Mouse (Mus musculus): ENCODE data around the gene H2-Q7. TPM values are rescaled to one million over a fixed set of nuclear protein-coding genes. Genes with fewer than 3 reads are reported as not detected.
"Not testable (repeated sequence)": the region's sequence is repeated elsewhere in the genome, so short reads cannot be mapped to it uniquely, and the experiment has no call there.

The H2-Q7 gene
- polyA plus RNA-seq (2012; rRNA removed): 1.8 and 2.3 TPM in 2 replicates

DNA sequence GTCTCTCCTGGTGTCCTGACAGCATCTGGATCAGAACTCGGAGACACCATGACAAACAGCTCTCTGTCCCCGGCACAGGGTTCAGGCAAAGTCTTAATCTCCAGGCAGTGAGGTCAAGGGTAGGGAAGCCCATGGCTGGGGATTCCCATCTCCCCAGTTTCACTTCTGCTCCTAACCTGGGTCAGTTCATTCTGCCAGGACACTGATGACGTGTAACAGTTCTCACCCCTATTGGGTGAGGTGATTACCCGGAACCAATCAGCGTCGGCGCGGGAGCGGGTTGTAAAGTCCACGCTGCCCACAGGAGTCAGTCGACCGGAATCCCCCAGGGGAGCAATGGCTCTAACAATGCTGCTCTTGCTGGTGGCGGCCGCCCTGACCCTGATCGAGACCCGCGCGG is at the start of gene H2-Q7:
TSS of gene H2-Q7 (plus strand) at position 271 of the 400 bp plus-strand sequence.
- peak; percentile 24 to 78 for DNase-seq (ENCODE audit: extremely low spot score in 1 of 2, low spot score in 1 of 2)

DNA sequence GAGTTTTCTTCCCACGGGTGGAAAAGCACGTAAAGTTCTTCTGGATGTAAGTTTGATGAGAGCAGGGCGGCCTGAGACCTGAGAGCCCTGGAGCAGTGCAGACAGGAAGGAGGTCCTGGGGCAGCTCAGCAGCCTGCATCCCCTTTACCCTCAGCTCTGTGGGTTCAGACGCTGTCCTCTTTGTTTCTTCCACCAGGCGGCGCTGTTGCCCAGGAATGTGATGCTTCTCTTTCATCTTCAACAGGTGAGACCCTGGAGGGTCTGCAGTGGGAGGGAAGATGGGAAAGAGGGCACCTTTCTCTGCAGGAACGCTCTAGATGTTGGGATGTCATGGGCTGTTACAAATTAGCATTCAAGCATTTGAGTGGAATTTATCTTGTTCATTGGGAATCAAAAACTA is 49.2 kb upstream of the H2-Q7 start:
- DNase-seq (ENCODE audit: extremely low spot score in 1 of 2, low spot score in 1 of 2): not testable (repeated sequence)

DNA sequence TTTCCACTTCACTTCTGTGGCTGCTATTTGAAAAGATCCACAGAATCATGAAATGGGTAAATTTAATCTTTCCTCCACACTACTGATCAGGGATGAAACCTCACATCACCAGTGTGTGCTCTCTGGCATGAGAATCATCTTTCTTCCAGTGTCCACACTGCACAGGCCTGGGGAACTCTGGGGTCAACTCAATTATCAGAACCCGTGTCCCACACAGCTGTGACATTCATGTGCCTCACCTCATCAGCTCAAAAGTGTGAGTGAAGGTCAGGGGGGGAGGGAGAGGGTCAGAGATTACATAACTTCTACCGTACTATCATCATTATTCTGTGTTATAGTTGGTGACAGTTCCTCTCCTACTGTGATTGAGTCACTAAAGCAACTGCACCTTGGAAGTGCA is 46.3 kb upstream of the H2-Q7 start:
- not testable (repeated sequence) for DNase-seq (ENCODE audit: extremely low spot score in 1 of 2, low spot score in 1 of 2)

DNA sequence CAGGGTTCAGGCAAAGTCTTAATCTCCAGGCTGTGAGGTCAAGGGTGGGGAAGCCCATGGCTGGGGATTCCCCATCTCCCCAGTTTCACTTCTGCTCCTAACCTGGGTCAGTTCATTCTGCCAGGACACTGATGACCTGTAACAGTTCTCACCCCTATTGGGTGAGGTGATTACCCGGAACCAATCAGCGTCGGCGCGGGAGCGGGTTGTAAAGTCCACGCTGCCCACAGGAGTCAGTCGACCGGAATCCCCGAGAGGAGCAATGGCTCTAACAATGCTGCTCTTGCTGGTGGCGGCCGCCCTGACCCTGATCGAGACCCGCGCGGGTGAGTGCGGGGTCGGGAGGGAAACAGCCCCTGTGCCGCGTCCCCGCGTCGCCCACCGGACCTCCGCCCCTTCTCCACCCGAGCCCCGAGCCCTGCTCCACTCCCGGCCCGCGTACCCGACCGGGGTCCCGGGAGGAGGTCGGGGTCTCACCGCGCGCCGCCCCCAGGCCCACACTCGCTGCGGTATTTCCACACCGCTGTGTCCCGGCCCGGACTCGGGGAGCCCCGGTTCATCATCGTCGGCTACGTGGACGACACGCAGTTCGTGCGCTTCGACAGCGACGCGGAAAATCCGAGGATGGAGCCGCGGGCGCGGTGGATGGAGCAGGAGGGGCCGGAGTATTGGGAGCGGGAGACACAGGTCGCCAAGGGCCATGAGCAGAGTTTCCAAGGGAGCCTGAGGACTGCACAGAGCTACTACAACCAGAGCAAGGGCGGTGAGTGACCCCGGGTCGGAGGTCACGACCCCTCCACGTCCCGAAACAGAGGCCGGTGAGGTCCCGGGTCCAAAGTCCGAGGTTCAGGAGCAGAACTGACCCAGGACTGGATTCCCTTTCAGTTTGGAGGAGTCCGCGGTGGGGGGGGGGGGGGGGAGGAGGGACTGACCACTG is 44.8 kb upstream of the H2-Q7 start:
- DNase-seq (ENCODE audit: extremely low spot score in 1 of 2, low spot score in 1 of 2): not testable (repeated sequence)

DNA sequence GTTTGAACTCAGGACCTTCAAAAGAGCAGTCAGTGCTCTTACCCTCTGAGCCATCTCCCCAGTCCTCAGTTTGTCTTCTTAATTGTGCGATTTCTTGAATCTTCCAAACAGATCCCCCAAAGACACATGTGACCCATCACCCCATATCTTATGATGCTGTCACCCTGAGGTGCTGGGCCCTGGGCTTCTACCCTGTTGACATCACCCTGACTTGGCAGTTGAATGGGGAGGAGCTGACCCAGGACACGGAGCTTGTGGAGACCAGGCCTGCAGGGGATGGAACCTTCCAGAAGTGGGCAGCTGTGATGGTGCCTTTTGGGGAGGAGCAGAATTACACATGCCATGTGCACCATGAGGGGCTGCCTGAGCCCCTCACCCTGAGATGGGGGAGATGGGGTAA is 42.0 kb upstream of the H2-Q7 start:
- DNase-seq (ENCODE audit: extremely low spot score in 1 of 2, low spot score in 1 of 2): not testable (repeated sequence)

DNA sequence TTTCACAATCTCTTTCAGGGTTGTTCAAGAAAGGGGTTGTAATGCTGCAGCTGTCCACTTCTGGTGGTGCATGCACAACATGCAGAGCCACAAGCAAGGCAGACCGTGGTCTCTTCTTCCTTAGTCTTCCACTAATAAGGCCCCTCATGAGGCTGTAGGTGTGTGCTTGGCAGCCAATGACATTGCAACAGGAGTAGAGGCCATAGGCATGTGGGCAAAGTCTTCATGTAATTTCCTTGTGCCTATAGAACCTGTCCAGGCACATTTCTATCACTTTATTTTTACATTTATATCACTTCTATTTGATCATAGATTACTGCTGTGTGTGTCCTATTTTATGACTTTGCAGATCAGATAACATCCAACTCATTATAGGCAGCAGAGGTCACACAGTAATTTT is 25.9 kb upstream of the H2-Q7 start:
- DNase-seq (ENCODE audit: extremely low spot score in 1 of 2, low spot score in 1 of 2): not testable (repeated sequence)

DNA sequence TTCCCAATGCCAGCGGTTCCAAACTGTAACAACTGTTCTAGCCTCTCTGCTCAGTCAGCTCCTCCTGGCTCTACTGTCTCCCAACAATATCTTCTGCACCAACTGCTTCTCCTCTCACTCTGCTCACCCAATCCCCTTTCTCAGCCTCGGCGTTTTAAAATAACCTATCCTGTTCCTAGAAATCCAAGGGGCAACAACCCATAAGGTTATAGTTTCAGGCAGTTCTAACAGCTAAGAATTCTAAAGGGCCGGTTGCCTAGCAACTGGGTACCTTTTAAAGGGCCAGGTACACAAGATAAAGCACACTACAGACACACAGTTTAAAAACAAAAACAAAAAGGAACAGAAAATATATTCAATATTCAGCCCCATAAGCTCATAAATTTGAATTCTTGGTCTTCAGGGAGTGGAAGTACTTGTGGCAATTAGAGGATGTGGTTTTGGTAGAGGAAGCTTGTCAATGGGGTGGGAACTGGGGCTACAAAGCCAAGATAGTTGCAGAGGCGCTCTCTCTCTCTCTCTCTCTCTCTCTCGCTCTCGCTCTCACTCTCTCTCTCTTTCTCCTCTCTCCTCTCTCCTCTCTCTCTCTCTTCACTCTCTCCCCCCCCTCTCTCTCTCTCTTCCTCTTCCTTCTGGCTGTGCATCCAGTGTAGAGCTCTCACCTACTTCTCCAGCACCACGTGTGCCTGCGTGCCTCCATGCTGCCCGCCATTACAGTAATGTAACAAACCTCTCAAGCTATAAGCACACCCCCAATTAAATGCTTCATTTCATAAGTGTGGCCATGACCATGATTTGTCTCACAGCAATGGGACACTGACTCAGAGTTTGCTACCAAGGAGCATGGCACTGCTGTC is 23.5 kb upstream of the H2-Q7 start:
- not testable (repeated sequence) for DNase-seq (ENCODE audit: extremely low spot score in 1 of 2, low spot score in 1 of 2)

DNA sequence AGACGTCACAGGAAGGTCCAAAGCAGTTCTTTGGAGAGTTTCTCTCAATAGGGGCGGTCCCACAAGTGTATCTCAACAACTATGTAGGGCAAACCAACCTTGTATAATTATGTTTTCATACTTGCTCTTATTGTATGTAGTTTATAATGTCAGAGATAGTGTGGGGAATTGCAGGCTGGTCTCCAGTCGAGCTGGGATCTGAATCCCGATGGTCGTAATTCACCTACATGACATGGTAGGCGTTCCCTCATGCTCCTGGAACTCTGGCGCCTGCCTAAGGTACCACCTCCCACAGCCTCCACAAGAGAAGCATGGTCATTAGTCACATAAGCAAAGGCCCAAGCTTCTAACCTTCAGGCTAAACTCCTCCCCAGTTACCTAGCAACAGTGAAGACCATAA is 20.2 kb upstream of the H2-Q7 start:
- no peak for DNase-seq (ENCODE audit: extremely low spot score in 1 of 2, low spot score in 1 of 2)

DNA sequence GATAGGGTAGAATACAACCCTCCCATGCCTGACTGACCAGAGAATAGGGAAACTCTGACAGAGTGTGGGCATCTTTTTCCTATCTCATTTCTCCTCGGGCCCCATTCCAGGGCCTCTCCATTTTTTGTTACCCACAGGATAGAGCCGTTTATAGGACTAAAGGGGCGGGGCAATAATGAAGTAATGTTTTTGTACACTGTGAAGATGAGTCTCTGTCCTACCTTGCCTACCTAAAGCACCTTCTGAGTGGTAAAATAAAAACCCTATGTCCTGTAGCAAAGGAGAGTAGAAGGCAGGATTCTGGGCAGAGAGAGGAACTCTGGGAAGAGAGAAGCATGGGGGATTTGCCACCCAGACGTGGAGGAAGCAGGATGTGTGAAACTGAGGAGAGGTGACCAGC is 19.4 kb upstream of the H2-Q7 start:
- DNase-seq (ENCODE audit: extremely low spot score in 1 of 2, low spot score in 1 of 2): not testable (repeated sequence)

DNA sequence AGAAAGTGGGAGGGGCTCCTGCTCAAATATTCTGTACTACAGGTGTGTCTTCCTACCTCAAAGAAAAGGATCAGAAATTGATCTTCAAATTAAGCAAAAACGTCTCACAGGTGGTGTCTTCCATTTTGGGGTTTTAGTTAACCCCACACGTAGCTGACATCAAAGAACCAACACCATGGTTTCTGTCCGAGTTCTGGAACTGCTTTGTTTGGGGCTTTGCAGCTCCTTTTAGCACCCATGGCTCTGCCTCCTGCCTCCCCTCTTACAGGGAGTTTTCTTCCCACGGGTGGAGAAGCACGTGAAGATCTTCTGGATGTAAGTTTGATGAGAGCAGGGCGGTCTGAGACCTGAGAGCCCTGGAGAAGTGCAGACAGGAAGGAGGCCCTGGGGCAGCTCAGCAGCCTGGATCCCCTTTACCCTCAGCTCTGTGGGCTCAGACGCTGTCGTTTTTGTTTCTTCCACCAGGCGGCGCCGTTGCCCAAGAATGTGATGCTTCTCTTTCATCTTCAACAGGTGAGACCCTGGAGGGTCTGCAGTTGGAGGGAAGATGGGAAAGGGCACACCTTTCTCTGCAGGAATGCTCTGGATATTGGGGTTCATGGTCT is 18.6 kb upstream of the H2-Q7 start:
- not testable (repeated sequence) for DNase-seq (ENCODE audit: extremely low spot score in 1 of 2, low spot score in 1 of 2)

DNA sequence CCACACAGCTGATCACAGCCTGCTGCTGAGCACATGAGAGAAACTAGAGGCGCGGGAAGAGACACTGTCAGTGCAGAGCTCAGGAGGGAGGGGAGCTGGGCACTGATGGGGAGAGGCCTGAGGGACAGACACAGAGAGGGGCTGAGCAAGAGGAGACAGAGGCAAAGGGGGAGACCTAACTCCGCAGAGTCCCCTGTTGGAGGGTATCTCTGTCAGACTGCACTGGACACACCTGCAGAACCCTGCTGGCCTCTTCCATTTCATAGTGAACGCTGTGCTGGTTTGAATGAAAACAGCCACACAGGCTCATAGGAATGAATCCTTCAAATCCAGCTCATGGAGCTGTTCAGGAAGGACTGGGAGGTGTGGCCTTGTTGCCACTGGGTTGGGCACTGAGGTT is 17.6 kb upstream of the H2-Q7 start:
- DNase-seq (ENCODE audit: extremely low spot score in 1 of 2, low spot score in 1 of 2): not testable (repeated sequence)

DNA sequence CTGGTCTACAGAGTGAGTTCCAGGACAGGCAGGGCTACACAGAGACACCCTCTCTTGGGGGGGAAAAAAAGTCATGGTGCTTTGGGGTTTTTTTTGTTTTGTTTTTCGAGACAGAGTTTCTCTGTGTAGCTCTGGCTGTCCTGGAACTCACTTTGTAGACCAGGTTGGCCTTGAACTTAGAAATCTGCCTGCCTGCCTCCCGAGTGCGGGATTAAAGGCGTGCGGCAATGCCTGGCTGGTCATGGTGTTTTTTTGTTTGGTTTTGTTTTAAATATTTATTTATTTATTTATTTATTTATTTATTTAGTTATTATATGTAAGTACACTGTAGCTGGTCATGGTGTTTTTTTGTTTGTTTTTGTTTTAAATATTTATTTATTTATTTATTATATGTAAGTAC is 16.6 kb upstream of the H2-Q7 start:
- DNase-seq (ENCODE audit: extremely low spot score in 1 of 2, low spot score in 1 of 2): not testable (repeated sequence)

DNA sequence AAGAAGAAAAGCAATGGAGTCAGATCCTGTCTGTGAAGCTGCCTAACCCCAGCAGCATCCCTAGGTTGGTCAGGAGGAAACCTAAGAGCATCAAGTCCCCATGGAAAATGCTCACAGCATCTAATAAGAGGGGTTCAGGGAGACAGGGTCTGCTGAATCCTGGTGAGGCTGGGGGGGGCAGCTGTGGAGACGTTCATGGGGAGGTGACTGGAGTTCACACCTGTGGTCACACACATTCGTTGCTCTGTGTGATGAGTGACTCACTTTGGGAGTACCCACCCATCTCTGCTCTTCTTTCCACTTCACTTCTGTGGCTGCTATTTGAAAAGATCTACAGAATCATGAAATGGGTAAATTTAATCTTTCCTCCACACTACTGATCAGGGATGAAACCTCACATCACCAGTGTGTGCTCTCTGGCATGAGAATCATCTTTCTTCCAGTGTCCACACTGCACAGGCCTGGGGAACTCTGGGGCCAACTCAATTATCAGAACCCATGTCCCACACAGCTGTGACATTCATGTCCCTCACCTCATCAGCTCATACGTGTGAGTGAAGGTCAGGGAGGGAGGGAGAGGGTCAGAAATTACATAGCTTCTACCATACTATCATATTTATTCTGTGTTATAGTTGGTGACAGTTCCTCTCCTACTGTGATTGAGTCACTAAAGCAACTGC is 15.7 kb upstream of the H2-Q7 start:
- DNase-seq (ENCODE audit: extremely low spot score in 1 of 2, low spot score in 1 of 2): not testable (repeated sequence)

DNA sequence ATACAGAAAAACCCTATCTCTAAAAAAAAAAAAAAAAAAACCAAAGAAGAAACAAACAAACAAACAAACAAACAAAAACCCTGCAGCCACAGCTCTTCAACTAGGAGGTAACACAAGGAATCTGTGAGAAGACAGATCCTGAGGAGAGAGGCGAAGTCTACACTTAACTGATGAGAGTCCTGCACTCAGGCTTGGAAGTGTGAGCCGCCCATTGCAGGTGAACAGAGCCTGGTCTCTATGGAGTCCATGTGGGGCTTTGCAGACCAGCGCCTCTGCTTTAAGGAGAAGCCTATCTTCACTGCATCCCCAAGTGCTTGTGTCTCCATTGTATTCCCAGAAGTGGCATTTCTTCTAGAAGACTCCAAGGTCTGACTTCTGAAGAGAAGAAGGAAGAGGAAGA is 14.8 kb upstream of the H2-Q7 start:
- not testable (repeated sequence) for DNase-seq (ENCODE audit: extremely low spot score in 1 of 2, low spot score in 1 of 2)

DNA sequence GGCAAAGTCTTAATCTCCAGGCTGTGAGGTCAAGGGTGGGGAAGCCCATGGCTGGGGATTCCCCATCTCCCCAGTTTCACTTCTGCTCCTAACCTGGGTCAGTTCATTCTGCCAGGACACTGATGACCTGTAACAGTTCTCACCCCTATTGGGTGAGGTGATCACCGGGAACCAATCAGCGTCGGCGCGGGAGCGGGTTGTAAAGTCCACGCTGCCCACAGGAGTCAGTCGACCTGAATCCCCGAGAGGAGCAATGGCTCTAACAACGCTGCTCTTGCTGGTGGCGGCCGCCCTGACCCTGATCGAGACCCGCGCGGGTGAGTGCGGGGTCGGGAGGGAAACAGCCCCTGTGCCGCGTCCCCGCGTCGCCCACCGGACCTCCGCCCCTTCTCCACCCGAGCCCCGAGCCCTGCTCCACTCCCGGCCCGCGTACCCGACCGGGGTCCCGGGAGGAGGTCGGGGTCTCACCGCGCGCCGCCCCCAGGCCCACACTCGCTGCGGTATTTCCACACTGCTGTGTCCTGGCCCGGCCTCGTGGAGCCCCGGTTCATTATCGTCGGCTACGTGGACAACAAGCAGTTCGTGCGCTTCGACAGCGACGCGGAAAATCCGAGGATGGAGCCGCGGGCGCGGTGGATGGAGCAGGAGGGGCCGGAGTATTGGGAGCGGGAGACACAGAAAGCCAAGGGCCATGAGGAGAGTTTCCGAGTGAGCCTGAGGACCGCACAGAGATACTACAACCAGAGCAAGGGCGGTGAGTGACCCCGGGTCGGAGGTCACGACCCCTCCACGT is 14.1 kb upstream of the H2-Q7 start, which contains the start of gene H2-Q6:
TSS of gene H2-Q6 (plus strand) at position 227 of the 793 bp plus-strand sequence.
- not testable (repeated sequence) for DNase-seq (ENCODE audit: extremely low spot score in 1 of 2, low spot score in 1 of 2)

DNA sequence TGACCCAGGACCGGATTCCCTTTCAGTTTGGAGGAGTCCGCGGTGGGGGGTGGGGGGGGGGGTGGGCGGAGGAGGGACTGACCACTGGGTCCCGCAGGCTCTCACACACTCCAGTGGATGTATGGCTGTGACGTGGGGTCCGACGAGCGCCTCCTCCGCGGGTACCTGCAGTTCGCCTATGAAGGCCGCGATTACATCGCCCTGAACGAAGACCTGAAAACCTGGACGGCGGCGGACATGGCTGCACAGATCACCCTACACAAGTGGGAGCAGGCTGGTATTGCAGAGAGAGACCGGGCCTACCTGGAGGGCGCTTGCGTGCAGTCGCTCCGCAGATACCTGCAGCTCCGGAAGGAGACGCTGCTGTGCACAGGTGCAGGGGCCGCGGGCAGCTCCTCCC is 13.5 kb upstream of the H2-Q7 start:
- DNase-seq (ENCODE audit: extremely low spot score in 1 of 2, low spot score in 1 of 2): not testable (repeated sequence)

DNA sequence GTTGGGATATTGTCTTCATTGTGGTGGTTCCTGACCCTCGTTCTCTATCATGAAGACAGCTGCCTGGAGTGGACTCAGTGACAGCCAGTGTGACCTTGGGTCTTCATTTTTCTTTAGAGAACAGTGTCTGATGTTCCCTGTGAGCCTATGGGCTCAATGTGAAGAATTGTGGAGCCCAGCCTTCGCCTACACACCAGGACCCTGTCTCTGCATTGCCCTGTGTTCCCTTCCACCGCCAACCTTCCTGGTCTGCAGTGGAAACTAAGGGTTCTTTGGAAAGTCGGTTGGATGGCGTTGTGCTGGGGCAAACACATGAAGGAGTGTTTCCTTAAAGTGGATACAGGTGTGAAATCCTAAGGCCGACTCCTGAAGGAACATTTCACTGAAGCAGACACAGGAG is 10.1 kb upstream of the H2-Q7 start:
- not testable (repeated sequence) for DNase-seq (ENCODE audit: extremely low spot score in 1 of 2, low spot score in 1 of 2)

DNA sequence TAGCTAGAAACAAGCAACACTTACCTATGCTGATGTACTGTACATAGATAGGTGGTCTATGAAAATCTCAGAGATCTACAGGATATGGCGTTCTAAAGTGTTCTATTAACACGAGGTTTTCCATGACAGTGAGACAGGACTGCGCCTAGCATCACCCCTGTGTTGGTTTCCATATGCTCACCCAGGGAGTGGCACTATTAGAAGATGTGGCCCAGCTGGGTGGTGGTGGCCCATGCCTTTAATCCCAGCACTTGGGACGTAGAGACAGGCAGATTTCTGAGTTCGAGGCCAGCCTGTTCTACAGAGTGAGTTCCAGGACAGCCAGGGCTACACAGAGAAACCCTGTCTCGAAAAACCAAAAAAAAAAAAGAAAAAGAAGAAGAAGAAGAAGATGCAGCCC is 8.3 kb upstream of the H2-Q7 start:
- not testable (repeated sequence) for DNase-seq (ENCODE audit: extremely low spot score in 1 of 2, low spot score in 1 of 2)

DNA sequence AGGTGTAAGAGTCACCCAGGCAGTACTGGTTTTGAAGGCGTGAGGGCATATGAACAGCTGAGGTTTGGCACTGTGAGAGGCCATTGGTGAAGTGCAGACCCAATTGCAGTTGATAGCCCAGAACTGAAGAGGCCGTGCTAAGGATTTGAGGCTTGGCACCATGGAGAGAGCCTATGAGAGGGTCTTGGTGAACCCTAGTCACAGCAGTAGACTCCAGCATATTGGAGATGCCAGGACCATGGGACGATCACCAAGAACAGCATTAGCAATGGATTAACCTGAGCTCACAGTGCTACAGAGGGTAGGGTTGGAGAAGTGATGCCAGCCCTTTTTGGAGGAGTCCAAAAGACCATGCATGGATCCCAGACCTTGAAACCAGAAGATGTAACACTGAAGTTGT is 6.8 kb upstream of the H2-Q7 start:
- DNase-seq (ENCODE audit: extremely low spot score in 1 of 2, low spot score in 1 of 2): not testable (repeated sequence)
